Mouse (Mus musculus) heart, adult 2 months (tissue): ENCODE results near the gene Cib1.

ENCODE experiments used
- CTCF ChIP-seq: fragments of 200-600 bp; IDR thresholded peaks from 2 replicates; pipeline ENCODE4 v1.8.1; 2022; ENCODE audit warnings: antibody characterized with exemption, mild to moderate bottlenecking, moderate library complexity
- POLR2A ChIP-seq: fragments of 200-500 bp; IDR thresholded peaks from 2 replicates; pipeline ENCODE4 v1.6.1; 2011; ENCODE audit warnings: mild to moderate bottlenecking, low read depth, low read length, control low read depth; ENCODE audit not compliant: insufficient read depth

DNA sequence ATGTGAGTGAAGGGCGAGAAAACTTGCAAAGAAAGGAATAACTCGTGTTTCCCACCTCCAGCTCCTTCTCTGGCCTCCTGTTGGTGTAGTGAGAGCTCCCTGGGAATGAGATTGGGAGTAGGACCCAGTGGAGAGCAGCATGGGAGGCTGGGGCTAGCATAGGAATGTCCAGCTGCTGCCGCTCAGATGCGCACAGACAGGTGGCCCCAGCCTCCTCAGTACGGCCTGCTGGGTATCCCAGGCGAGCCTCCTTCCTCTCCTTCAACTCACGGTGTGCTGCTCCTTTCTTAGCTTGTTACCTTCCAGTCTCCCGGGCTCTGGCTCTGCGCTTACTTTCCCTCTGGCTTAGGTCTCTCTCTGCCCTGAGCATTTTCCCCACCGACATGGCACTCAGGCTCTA, 47.4 kb upstream of the Cib1 start:
- TF ChIP-seq POLR2A = no peak
- no peak for TF ChIP-seq CTCF
